Mouse (Mus musculus): ENCODE data around the gene Ccdc170. TPM values are rescaled to one million over a fixed set of nuclear protein-coding genes. Genes with fewer than 3 reads are reported as not detected.

Gene Ccdc170
- polyA plus RNA-seq, 1 experiment, result not detected

DNA sequence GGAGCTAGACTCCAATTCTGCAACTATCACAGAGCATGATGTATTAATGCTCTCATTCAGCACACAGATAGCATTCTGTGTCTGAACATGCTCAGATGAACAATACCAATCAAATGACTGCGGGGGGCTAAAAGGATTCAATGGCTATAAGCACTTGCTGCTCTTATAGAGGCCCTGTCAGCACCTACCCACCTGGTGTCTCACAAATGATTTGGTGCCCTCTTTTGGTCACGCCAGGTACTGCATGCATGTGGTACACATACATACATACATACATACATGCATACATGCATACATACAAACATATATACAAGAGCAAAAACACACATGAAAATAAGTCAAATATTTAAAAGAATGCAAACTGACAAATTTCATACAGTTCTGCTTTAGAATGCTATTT is 63.2 kb downstream of the Ccdc170 start:
- Histone ChIP-seq H3K4me3 (ENCODE audit: insufficient read depth, low read length) (no peak overlapping the region), H3K27ac (ENCODE audit: insufficient read depth, low read length) (no peak overlapping the region), H3K4me1 (ENCODE audit: control insufficient read depth, insufficient read depth, low read length) (no peaks in the 10 kb centered on the region)
- TF ChIP-seq POLR2A (IDR thresholded peaks at IDR 0.05; ENCODE audit: low read depth, low read length), result no peak
- TF ChIP-seq CTCF (IDR thresholded peaks at IDR 0.05; ENCODE audit: borderline replicate concordance, insufficient read depth, low read length), result no peak

DNA sequence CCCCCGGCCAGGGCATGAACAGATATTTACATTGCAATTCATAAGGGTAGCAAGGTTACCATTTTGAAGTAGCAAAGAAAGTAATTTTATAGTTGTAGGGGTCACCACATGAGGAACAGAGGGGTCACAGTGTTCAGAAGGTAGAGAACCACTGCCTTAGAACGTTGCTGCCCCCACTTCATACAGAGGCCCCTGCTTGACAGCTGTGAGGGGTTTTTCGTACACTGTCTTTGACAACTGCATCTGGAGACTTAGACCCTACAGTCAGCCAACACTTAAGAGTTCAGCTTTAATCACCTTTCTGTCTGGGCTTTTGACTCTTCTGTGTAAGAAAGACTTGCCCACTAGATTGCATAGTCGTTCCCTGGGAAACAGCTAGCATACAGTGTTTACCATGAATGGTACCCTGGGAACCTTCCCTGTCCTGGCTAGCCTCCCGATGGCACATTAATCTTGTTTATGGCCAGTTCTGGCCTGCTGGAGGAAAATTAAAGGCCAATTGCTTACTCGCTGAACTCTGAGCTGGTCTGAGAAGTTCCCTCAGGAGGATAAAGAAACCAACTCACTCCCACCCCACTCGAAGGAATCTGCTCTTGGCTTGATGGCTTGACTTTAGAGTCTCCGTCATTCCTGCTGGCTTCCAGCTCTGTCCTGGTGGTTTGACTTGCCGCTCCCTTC is 71.3 kb downstream of the Ccdc170 start:
- TF ChIP-seq POLR2A (IDR thresholded peaks at IDR 0.05; ENCODE audit: low read depth, low read length) (no peak), CTCF (IDR thresholded peaks at IDR 0.05; ENCODE audit: borderline replicate concordance, insufficient read depth, low read length) (no peak)
- Histone ChIP-seq H3K27ac (ENCODE audit: insufficient read depth, low read length) (no peak overlapping the region), H3K4me1 (ENCODE audit: control insufficient read depth, insufficient read depth, low read length) (no peaks in the 10 kb centered on the region), H3K4me3 (ENCODE audit: insufficient read depth, low read length) (no peak overlapping the region)

DNA sequence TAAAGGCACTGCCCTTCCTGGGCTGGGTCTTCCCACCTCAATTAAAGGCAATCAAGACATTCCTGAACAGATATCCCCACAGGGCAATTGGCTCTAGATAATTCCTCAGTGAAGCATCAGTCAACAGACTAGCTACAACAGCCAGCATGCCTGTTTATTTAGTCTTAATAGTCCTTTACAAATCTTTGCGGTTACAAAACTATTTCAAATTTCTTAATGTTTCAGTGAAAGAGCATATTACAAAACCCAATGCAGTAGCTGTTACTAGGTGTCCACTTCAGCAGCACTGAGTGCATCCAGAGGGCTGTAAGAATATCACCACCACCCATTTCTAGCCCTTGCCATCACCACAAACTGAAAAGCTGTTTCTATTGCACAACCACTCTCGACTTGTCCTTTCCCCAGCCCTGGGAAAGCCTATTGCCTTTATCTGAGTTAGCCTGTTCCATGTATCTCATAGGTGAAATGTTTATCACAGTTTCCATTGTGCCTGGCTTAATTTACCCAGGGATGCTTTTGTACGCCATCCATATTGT is 74.6 kb downstream of the Ccdc170 start:
- Histone ChIP-seq H3K27ac (ENCODE audit: insufficient read depth, low read length) (no peak overlapping the region), H3K4me3 (ENCODE audit: insufficient read depth, low read length) (no peak overlapping the region), H3K4me1 (ENCODE audit: control insufficient read depth, insufficient read depth, low read length) (no peaks in the 10 kb centered on the region)
- no peak for TF ChIP-seq POLR2A (IDR thresholded peaks at IDR 0.05; ENCODE audit: low read depth, low read length)
- no peak for TF ChIP-seq CTCF (IDR thresholded peaks at IDR 0.05; ENCODE audit: borderline replicate concordance, insufficient read depth, low read length)

DNA sequence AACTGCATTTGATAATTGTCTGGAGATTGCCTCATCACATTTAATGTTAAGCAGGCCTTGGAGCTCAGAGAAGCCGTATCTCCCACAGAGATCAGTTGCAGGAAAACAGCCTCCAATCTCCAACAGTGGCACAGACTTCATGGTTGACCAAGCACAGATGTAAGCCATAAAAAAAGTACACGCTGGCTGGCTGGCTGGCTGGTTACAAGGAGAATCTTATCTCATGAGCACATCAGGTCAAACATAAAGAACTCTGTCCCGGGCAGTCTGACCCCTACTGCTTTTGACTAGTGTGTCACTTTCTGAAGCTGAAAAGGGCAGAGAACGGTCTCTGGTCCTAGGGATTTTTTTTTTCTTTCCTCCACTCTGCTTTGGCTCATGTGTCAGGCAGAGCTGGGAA is 76.8 kb downstream of the Ccdc170 start:
- TF ChIP-seq POLR2A (IDR thresholded peaks at IDR 0.05; ENCODE audit: low read depth, low read length), result no peak
- TF ChIP-seq CTCF (IDR thresholded peaks at IDR 0.05; ENCODE audit: borderline replicate concordance, insufficient read depth, low read length), result no peak
- H3K4me1 ChIP-seq (ENCODE audit: control insufficient read depth, insufficient read depth, low read length), result no peaks in the 10 kb centered on the region
- no peak overlapping the region for H3K27ac ChIP-seq (ENCODE audit: insufficient read depth, low read length)

DNA sequence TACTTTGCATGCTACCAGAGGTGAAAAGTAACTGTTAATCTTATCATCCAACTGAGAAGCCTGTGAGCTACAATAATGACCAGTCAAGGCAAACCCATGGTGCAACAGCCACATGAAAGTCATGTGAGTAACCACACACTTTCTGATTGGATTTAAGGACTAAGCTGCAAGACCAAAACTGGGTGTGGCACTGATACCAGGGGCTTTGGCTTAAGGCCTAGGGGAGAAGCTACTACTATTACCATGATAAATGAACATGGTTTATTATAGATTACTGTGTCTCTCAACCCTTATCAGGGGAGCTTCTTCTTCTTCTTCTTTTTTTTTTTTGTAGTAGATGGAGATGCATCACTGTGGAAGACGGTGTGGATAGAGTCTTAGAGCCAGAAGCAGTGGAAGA is 82.8 kb downstream of the Ccdc170 start:
- H3K4me3 ChIP-seq (ENCODE audit: insufficient read depth, low read length), result no peak overlapping the region
- H3K4me1 ChIP-seq (ENCODE audit: control insufficient read depth, insufficient read depth, low read length), result no peaks in the 10 kb centered on the region
- no peak for TF ChIP-seq CTCF (IDR thresholded peaks at IDR 0.05; ENCODE audit: borderline replicate concordance, insufficient read depth, low read length)
- TF ChIP-seq POLR2A (IDR thresholded peaks at IDR 0.05; ENCODE audit: low read depth, low read length), result no peak
- no peak overlapping the region for H3K27ac ChIP-seq (ENCODE audit: insufficient read depth, low read length)

More for the DNA sequence above, 76.8 kb downstream of the Ccdc170 start:
- H3K4me3 ChIP-seq (ENCODE audit: insufficient read depth, low read length), result no peak overlapping the region

DNA sequence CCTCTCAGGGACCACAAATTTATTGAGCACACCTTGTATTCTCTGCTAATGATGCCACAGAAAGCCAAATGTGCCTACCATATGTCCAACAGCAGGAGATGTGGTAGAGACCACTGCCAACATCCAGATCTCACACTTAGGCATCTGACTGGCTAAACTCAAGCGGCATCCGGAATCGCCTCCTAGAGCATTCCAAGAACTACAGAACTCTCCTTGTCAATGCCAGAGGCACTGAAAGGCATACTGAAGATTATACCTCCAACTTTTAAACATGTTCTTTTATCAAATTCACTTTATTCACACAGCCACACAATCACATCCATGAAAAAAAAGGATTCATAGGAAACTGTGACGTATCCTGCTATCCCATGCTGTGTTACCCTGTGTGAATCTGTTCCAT is 88.5 kb downstream of the Ccdc170 start:
- Histone ChIP-seq H3K4me1 (ENCODE audit: control insufficient read depth, insufficient read depth, low read length) (no peaks in the 10 kb centered on the region), H3K27ac (ENCODE audit: insufficient read depth, low read length) (no peak overlapping the region), H3K4me3 (ENCODE audit: insufficient read depth, low read length) (no peak overlapping the region)
- no peak for TF ChIP-seq CTCF (IDR thresholded peaks at IDR 0.05; ENCODE audit: borderline replicate concordance, insufficient read depth, low read length)

DNA sequence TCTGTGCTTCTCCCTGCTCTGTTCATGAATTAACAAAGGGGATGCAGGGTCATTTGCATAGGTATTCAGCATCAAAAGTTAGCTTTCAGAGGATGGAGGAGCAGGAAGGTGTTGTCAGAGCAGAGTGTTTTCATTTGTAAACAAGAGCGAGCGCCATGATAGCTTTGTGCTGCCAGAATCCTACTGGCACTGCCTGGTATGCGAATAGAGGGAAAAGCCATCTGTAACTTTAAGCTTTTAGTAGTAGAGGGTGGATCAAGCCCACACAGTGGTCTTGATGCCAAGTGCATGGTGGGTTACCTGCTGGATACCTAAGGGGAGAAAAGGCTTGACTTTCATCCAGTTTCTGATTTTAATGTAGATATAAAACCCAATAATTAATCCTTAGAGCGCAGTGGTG is 89.0 kb downstream of the Ccdc170 start:
- H3K4me1 ChIP-seq (ENCODE audit: control insufficient read depth, insufficient read depth, low read length), result no peaks in the 10 kb centered on the region
- no peak overlapping the region for H3K4me3 ChIP-seq (ENCODE audit: insufficient read depth, low read length)
- TF ChIP-seq CTCF (IDR thresholded peaks at IDR 0.05; ENCODE audit: borderline replicate concordance, insufficient read depth, low read length), result no peak
- TF ChIP-seq POLR2A (IDR thresholded peaks at IDR 0.05; ENCODE audit: low read depth, low read length), result no peak
- H3K27ac ChIP-seq (ENCODE audit: insufficient read depth, low read length), result no peak overlapping the region

DNA sequence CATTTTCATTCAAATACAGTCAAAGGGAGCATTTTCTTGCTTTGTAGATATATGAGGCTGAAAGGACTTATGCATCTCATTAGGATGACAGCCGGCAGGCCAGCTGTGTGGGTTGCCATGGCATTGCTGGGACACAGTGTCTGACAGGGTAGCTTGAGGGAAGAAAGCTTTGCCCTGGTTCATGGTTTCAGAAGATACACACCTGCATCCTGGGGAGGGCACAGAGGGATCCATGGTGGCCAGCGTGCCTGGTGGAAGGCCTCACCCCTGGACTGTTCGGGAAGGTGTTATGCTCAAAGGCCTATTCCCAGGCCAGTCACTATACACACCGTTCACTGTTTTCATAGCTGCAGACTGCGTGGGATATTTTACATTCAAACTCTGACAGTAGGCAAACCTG is 99.6 kb downstream of the Ccdc170 start:
- Histone ChIP-seq H3K4me3 (ENCODE audit: insufficient read depth, low read length) (no peak overlapping the region), H3K27ac (ENCODE audit: insufficient read depth, low read length) (no peak overlapping the region), H3K4me1 (ENCODE audit: control insufficient read depth, insufficient read depth, low read length) (no peaks in the 10 kb centered on the region)
- TF ChIP-seq POLR2A (IDR thresholded peaks at IDR 0.05; ENCODE audit: low read depth, low read length) (no peak), CTCF (IDR thresholded peaks at IDR 0.05; ENCODE audit: borderline replicate concordance, insufficient read depth, low read length) (no peak)

DNA sequence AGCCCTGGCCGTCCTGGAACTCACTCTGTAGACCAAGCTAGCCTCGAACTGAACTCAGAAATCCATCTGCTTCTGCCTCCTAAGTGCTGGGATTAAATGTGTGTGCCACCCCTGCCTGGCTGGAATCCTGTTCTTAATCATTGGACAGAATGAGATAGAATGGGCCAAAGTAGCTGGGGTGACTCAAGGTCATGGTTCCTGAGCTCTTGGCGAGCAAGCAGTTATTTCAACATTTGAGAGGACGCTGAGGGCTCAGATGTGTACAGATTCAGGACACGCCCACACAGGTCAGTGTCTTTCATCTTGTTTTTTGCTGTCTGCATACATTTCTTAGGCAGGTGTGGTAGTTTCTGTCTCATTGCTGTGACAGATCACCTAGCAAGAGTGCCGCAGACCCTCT is 104.4 kb downstream of the Ccdc170 start:
- Histone ChIP-seq H3K4me3 (ENCODE audit: insufficient read depth, low read length) (no peak overlapping the region), H3K4me1 (ENCODE audit: control insufficient read depth, insufficient read depth, low read length) (no peaks in the 10 kb centered on the region), H3K27ac (ENCODE audit: insufficient read depth, low read length) (no peak overlapping the region)
- no peak for TF ChIP-seq CTCF (IDR thresholded peaks at IDR 0.05; ENCODE audit: borderline replicate concordance, insufficient read depth, low read length)
- no peak for TF ChIP-seq POLR2A (IDR thresholded peaks at IDR 0.05; ENCODE audit: low read depth, low read length)

DNA sequence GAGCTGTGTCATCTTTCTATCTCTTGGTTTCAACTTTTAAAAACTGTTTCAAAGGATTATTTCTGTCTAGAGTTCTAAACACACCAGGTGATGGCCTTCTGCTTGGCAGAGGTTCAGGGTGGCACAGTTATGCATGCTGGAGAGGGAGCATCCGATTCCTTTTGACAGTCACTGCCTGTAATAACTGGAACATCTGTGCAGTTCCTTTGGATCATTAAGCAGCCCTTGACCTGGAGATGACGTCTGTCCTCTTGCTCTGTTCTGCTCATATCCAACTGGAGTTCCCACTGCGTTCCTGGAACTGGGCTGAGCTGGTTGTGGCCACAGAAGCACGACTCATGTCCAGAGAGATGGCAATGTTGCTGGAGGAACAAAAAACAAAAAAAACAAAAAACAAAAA is 107.3 kb downstream of the Ccdc170 start:
- H3K27ac ChIP-seq (ENCODE audit: insufficient read depth, low read length), result no peak overlapping the region
- H3K4me1 ChIP-seq (ENCODE audit: control insufficient read depth, insufficient read depth, low read length), result no peaks in the 10 kb centered on the region
- TF ChIP-seq CTCF (IDR thresholded peaks at IDR 0.05; ENCODE audit: borderline replicate concordance, insufficient read depth, low read length) (no peak), POLR2A (IDR thresholded peaks at IDR 0.05; ENCODE audit: low read depth, low read length) (no peak)
- H3K4me3 ChIP-seq (ENCODE audit: insufficient read depth, low read length), result no peak overlapping the region
